Mouse (Mus musculus) C2C12 (cell line): ENCODE measurements around the gene Klf9.

Experiments used
- CEBPB ChIP-seq: IDR thresholded peaks from one replicate; pipeline ENCODE4 v1.6.1; 2011; ENCODE audit warnings: low read depth, mild to moderate bottlenecking, control low read depth, moderate library complexity
- CTCF ChIP-seq: IDR thresholded peaks from one replicate; pipeline ENCODE4 v1.5.1; 2011; ENCODE audit not compliant: control insufficient read depth, insufficient read depth, insufficient read length
- MAX ChIP-seq: IDR thresholded peaks from one replicate; pipeline ENCODE4 v1.6.1; 2011; ENCODE audit warnings: mild to moderate bottlenecking, control low read depth
- MYOG ChIP-seq: IDR thresholded peaks from one replicate; pipeline ENCODE4 v1.6.1; 2011; ENCODE audit not compliant: control insufficient read depth, insufficient read length; ENCODE audit errors: extremely low read depth
- USF1 ChIP-seq: IDR thresholded peaks from one replicate; pipeline ENCODE4 v1.6.1; 2011; ENCODE audit warnings: low read depth, mild to moderate bottlenecking, control low read depth, moderate library complexity

GRCm38 (mm10) chr19:23132720-23133426 is 8.2 kb upstream of the Klf9 start:
- TF ChIP-seq MAX (no peak), CTCF (no peak), USF1 (no peak), MYOG (no peak), CEBPB (no peak)
